Mouse (Mus musculus) bone marrow macrophage, adult 2 months (primary cell): ENCODE data around the gene Rbm45. TPM values are rescaled to one million over a fixed set of nuclear protein-coding genes. Genes with fewer than 3 reads are reported as not detected.

ENCODE experiments used
- H3K27ac ChIP-seq: 2 replicates; pipeline ENCODE4 v1.5.1; 2012; ENCODE audit warnings: low read depth, low read length; ENCODE audit not compliant: insufficient read depth
- H3K4me1 ChIP-seq: 2 replicates; pipeline ENCODE4 v1.6.1; 2012; ENCODE audit warnings: low read length; ENCODE audit not compliant: control insufficient read depth, insufficient read depth
- H3K4me3 ChIP-seq: 2 replicates; pipeline ENCODE4 v1.5.1; 2012; ENCODE audit warnings: mild to moderate bottlenecking, low read length, moderate library complexity; ENCODE audit not compliant: insufficient read depth
- CTCF ChIP-seq: IDR thresholded peaks from 2 replicates; pipeline ENCODE4 v1.5.1; 2012; ENCODE audit warnings: low read depth, mild to moderate bottlenecking, low read length, moderate library complexity
- POLR2A ChIP-seq: IDR thresholded peaks from 2 replicates; pipeline ENCODE4 v1.6.1; 2012; ENCODE audit warnings: mild to moderate bottlenecking, low read depth, low read length, borderline replicate concordance
- polyA plus RNA-seq: library from polyadenylated mRNA; stranded (reverse); fragments of >200 nt; gene quantifications from 2 replicates; pipeline ENCODE4 v1.2.4, GENCODE M21; 2012; ENCODE audit not compliant: missing spikeins, insufficient read depth, insufficient read length

Gene Rbm45
- polyA plus RNA-seq, 1 experiment, result 27.0 TPM

DNA sequence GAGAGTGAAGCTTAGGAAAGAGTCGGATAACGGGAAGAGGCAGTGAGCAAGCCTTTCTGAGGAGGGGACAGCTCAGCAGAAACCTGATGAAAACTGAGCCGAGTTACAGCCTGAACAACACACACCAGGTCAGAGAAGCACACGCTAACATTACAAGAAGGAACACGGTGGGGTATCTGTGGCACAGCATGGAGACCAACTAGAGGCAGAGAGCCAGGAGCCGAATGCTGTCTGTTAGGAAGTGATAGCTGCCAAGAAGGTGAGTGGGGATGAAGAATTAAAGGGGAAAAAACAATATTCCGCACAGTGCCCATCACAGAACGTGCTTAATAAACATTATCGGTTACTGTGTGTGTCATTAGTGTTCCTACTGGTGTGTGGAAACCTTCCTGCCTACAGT lies 27.6 kb upstream of the Rbm45 start:
- Histone ChIP-seq H3K27ac (no peak overlapping the region), H3K4me3 (no peak overlapping the region), H3K4me1 (no peaks in the 10 kb centered on the region)
- TF ChIP-seq POLR2A (no peak), CTCF (no peak)

DNA sequence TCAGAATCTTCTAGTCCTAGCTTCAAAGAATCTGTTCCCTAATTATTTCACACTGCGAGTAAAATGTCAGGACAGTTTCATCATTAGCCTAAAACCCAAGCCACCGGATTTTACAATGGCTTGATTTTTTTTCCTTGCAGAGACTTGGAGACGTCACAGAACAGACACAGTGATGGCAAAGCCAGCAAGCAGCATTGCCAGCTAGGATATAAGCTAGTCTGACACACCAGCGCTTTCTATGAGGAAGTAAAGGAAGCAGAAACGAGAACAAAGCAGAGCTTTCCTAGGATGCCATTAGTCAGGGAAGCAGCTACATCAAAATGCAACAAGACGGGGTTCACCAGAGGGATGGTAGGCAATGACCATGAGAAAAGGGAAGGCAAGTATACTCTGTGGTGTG lies 21.9 kb upstream of the Rbm45 start:
- TF ChIP-seq CTCF, result no peak
- TF ChIP-seq POLR2A, result no peak
- Histone ChIP-seq H3K27ac (no peak overlapping the region), H3K4me1 (peaks cover 4% of the 10 kb centered on the region), H3K4me3 (no peak overlapping the region)

DNA sequence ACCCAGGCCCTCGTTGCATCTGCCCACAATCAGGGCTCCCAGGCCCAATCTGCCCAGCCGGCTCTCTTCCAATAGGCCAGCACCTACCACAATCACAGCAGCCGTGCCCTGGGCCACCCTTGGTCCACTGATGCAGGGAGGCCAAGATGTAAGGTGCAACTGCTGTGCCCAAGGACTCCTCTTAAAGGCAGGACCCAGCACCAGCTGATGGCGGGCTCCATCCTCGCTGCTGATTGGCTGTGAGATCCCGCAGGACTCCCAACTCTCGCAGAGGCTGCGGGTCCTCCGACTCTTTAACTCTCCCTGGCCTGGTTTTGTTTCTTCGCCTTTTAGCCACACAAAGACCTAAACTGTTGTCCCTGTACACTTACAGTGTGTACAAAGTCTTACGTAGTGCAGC lies 9.6 kb upstream of the Rbm45 start, which contains the start of gene Cyct:
Gene Cyct, minus strand, starts transcription at position 225 of the 400 bp plus-strand sequence.
- no peak for TF ChIP-seq CTCF
- TF ChIP-seq POLR2A, result no peak
- Histone ChIP-seq H3K27ac (no peak within 1 kb of the TSS), H3K4me1 (no peaks in the 10 kb centered on the region), H3K4me3 (no peak within 1 kb of the TSS)

DNA sequence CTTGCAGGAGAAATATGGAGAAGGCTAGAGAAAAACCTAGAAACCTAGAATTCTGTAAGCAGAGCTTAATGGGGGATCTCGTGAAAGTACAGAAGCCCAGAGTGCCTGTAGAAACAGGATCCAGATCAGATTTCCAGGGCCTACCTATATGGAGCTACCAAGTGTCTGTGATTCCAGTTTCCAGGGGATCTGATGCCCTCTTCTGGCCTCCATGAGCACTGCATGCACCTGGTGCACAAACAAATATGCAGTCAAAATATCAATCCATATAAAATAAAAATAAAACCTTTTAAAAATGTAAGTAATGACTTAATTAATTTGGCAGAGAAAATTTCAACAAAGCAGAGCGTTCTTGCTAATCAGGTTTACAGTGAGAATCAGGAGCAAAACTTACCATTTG lies 7.7 kb upstream of the Rbm45 start:
- no peaks in the 10 kb centered on the region for H3K4me1 ChIP-seq
- TF ChIP-seq CTCF, result no peak
- no peak for TF ChIP-seq POLR2A
- H3K27ac ChIP-seq, result no peak overlapping the region
- no peak overlapping the region for H3K4me3 ChIP-seq

DNA sequence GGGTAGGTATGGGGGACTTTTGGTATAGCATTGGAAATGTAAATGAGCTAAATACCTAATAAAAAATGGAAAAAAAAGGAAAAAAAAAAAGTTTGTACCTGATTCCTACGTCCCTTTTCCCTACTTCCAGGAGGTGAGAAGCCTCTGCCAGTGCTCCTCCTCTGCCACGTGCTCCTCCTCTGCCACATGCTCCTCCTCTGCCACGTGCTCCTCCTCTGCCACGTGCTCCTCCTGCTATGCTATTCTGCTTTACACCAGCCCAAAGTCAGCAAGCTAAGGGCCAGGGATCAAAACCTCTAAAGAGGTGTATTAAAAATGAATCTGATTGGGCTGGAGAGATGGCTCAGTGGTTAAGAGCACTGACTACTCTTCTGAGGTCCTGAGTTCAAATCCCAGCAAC lies 4.0 kb upstream of the Rbm45 start:
- Histone ChIP-seq H3K4me1 (peaks cover 2% of the 10 kb centered on the region; the same call in 1 of the 2 replicates), H3K4me3 (no peak overlapping the region), H3K27ac (no peak overlapping the region)
- TF ChIP-seq CTCF (no peak), POLR2A (no peak)

DNA sequence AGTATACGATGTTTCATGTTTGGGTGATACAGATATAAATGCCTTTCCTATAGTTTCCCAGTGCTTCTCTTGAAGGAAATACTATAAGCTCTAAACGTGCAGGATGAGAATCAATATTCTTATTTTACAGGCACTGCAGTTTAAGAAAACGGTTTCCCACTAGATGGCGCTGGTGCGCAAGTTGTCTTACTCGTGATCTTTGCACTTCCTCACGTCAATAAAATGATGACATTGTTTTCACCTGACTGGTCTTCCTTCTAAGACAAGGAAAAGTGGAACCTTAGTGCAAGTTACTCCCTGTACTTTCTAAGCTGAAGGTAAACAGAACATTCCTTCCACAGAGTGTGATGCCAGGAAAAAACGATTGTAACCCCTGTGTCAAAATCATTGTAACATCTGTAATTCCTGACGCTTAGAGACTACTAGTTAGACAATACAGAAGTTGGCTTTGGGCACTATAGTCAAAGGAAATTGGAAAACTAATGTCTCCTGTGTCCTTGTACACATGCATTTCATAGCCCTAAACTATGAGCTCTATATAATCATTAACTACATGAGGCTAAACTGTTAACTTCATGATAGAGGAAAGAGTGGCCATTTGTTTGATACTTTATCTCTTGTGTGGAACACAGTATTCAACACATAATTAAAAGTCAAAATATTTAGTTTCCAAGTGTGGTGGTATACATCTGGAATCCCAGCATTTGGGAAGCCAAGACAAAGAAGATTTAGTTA lies 2.4 kb upstream of the Rbm45 start:
- TF ChIP-seq CTCF (no peak), POLR2A (no peak)
- no peak overlapping the region for H3K27ac ChIP-seq
- H3K4me1 ChIP-seq, result peaks cover 15% of the 10 kb centered on the region
- H3K4me3 ChIP-seq, result no peak overlapping the region

DNA sequence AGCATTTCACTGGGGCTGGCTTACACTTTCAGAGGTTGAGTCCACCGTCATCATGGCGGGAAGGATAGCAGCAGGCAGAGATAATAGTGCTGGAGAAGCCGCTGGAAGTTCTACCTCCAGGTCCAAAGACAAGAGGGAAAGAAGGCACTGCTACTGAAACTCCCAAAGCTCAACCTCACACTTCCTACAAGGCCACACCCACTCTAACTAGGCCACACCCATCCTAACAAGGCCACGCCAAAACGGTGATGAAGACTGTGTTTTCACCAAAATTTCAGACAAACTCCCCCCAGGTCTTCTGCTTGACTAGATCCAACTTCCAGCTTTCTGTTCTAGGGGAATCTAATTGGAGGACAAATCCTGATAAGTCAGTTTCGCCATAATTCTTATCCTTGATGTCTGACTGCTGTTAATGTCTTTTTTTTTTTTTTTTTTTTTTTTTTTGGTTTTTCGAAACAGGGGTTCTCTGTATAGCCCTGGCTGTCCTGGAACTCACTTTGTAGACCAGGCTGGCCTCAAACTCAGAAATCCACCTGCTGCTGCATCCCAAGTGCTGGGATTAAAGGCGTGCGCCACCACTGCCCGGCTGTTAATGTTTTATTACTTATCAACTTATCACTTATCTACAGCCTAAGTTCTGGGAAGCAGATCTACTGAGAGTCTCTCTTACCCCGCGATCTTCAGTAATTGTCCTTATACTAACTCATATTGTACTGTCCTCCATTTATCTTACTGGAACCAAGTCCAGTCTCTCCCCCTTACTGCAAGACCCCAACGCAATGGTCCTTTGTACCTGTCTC lies 723 bp upstream of the Rbm45 start:
- H3K4me1 ChIP-seq, result peaks cover 17% of the 10 kb centered on the region
- H3K27ac ChIP-seq, result no peak overlapping the region
- no peak for TF ChIP-seq POLR2A
- TF ChIP-seq CTCF, result no peak
- no peak overlapping the region for H3K4me3 ChIP-seq

DNA sequence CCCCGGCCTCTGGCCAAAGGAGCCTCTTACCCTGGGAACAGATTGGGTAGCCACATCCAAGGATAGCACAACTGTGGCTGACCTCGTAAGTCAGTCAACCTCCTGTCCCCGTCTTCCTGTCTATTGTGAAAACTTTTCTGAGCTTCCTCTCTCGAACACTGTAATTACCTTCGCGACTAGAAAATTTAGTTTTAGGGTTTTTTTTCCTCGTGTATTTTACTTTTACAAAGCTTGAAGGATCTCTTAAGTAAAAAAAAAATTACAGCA lies 805 bp downstream of the Rbm45 start:
- TF ChIP-seq CTCF, result no peak
- TF ChIP-seq POLR2A, result no peak
- H3K4me1 ChIP-seq, result peaks cover 17% of the 10 kb centered on the region

DNA sequence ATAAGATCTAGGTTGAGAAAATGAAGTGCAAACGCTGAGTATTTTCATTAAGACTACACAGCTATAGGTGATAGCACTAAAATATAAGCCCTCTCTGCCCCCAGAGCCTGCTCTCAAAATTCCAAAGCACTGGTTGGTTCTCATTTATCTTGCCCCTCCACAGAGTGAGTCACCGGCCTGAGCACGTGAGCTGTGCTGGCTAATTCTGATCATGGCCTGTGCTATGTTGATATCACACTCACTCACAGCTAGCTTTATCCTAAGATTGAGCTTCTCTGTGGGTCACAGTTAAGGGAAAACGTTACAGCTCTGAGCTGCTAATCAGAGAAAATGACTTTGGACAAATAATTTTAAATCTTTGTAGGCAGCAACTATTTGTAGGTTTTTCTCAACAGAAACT lies 2.5 kb downstream of the Rbm45 start:
- Histone ChIP-seq H3K4me1 (peaks cover 17% of the 10 kb centered on the region), H3K27ac (no peak overlapping the region), H3K4me3 (no peak overlapping the region)
- TF ChIP-seq CTCF (no peak), POLR2A (no peak)

More for the DNA sequence above, 805 bp downstream of the Rbm45 start:
- H3K27ac ChIP-seq, result no peak overlapping the region
- peak overlapping the region; percentile 96 for H3K4me3 ChIP-seq

DNA sequence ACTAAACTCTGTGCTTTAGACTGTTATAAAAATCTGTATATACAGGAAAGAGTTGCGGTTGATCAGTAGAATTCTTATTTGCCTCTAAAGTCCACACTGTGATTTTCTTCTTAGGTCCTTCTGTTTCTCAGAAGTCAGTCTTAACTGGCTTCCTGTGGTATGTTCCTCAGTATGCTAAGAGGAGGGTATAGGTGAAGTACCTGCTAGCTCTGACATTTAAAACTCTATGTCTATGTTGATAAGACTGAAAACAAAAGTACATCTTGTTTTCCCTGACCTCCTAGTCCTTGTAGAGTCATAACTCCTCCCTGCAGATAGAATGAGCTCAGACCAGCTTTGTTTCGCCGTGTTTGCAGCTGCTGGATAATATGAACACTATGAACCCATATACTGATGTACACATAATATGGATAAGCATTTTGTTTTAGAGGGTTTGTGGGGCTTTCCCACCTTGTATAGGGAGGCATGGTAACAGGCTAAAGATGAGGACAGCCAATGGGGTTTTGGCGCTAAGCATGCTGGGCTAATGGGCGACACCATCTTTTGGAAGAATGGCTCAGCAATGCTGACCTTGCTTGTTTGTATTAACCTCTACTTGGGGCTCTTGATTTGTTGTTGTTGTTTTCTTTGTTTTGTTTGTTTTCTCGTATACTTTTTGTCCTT lies 4.9 kb downstream of the Rbm45 start:
- Histone ChIP-seq H3K27ac (no peak overlapping the region), H3K4me1 (peaks cover 15% of the 10 kb centered on the region), H3K4me3 (no peak overlapping the region)
- TF ChIP-seq CTCF, result no peak
- no peak for TF ChIP-seq POLR2A
